31 mouse cellular contexts compared by ENCODE assay signal in the genomic region with DNA sequence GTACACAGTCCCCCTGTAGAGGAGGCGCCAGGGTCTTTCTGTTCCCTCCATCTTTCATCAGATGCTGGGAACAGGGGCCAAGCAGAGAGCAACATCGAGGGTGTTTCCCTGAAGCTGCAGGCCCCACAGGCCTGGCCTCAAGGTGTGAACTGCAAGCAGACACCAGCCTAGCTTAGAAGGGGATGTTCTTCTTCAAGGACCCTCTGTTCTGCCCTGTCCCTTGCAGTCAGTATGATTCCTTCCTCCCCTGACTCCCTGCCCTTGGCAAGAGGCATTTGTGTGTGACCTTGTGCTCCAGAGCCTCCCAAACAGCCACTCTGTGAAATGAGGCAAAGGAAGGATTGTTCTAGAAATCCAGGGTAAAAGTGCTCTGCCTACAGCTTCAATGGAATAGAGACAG. TPM values are rescaled to one million over a fixed set of nuclear protein-coding genes. Genes with fewer than 3 reads are reported as not detected.
DNase-seq lines count a peak whose midpoint lies in the region; ATAC-seq and TF ChIP-seq lines count a peak whose summit lies in the region.
"Had no signal": no experiment of that assay in that cellular context is flagged by ENCODE, and none has a peak within 500 bp of the region (broad histone marks: within the 10 kb centered on the region; RNA-seq: fewer than 3 reads in every experiment).

No protein-coding gene starts in this region.

- H3K36me3 ChIP-seq in midbrain, embryonic 11.5 days (ENCODE audit: control insufficient read depth, insufficient read depth, low read length), result no peaks in the 10 kb centered on the region
- no peaks in the 10 kb centered on the region for H3K36me3 ChIP-seq in midbrain, embryonic 16.5 days (ENCODE audit: control insufficient read depth, insufficient read depth, low read length)
- H3K36me3 ChIP-seq in thymus, adult 2 months (ENCODE audit: control insufficient read depth, insufficient read depth, low read length), result no peaks in the 10 kb centered on the region
- H3K36me3 ChIP-seq: forebrain, embryonic 10.5 days; G1E; heart, embryonic 10.5 days; heart, embryonic 13.5 days had no signal

- TF ChIP-seq POLR2A in thymus, adult 2 months (IDR thresholded peaks at IDR 0.05; ENCODE audit: control insufficient read depth, extremely low read depth, insufficient read depth, low read length, poor library complexity), result no peak

- ATAC-seq in midbrain, embryonic 11.5 days (ENCODE audit: low FRiP score), result no peak
- ATAC-seq in midbrain, embryonic 16.5 days, result no peak
- ATAC-seq: forebrain, embryonic 13.5 days; forebrain, embryonic 16.5 days; hindbrain, postnatal 0 days; inflammation-experienced regulatory T-cells, adult 6 months; Patski had no signal

- DNase-seq in adrenal gland, adult 2 months, result peak; percentile 39
- DNase-seq in adrenal gland, adult 18-20 months (ENCODE audit: low spot score in 2 of 2), result no peak
- DNase-seq in midbrain, embryonic 11.5 days (ENCODE audit: low spot score, missing footprints), result peak; percentile 70
- peak; percentile 18 for DNase-seq in adrenal gland, postnatal 10 days
- peak; percentile 34 to 46 for DNase-seq in adrenal gland, postnatal 36 days
- no peak for DNase-seq in thymus, adult 2 months
- DNase-seq in right cerebral cortex, postnatal 4 days, result no peak
- DNase-seq: B cell, adult 2 months; cerebellum, adult 18-20 months; cerebellum, adult 9-10 months; cerebellum, postnatal 14 days; gastrocnemius, postnatal 10 days; gastrocnemius, postnatal 36 days; heart, adult 2 months; heart, postnatal 14 days; heart, postnatal 4 days had no signal

- no peak overlapping the region for H3K4me2 ChIP-seq in midbrain, embryonic 11.5 days
- H3K4me2 ChIP-seq in midbrain, embryonic 16.5 days (ENCODE audit: low read length), result no peak overlapping the region
- H3K4me2 ChIP-seq: forebrain, embryonic 13.5 days; heart, embryonic 13.5 days; hindbrain, embryonic 14.5 days had no signal

- H3K27me3 ChIP-seq in midbrain, embryonic 11.5 days (ENCODE audit: control insufficient read depth, insufficient read depth, low read length), result no peaks in the 10 kb centered on the region
- H3K27me3 ChIP-seq in midbrain, embryonic 16.5 days (ENCODE audit: control insufficient read depth, insufficient read depth, low read depth, low read length), result no peaks in the 10 kb centered on the region
- no peaks in the 10 kb centered on the region for H3K27me3 ChIP-seq in thymus, adult 2 months (ENCODE audit: control insufficient read depth, insufficient read depth, low read length)
- H3K27me3 ChIP-seq: CH12.LX had no signal

- no peak overlapping the region for H3K4me3 ChIP-seq in midbrain, embryonic 11.5 days (ENCODE audit: low read depth, low read length)
- no peak overlapping the region for H3K4me3 ChIP-seq in midbrain, embryonic 16.5 days (ENCODE audit: low read depth, low read length)
- no peak overlapping the region for H3K4me3 ChIP-seq in thymus, adult 2 months (ENCODE audit: control insufficient read depth, insufficient read depth, low read length)
- H3K4me3 ChIP-seq: forebrain, embryonic 10.5 days; forebrain, embryonic 13.5 days; heart, adult 2 months; heart, embryonic 10.5 days; heart, embryonic 13.5 days had no signal

- no peaks in the 10 kb centered on the region for H3K4me1 ChIP-seq in midbrain, embryonic 11.5 days (ENCODE audit: control insufficient read depth, insufficient read depth, low read length)
- no peaks in the 10 kb centered on the region for H3K4me1 ChIP-seq in midbrain, embryonic 16.5 days (ENCODE audit: control insufficient read depth, insufficient read depth, low read length)
- H3K4me1 ChIP-seq in thymus, adult 2 months (replicated peaks; ENCODE audit: control insufficient read depth, insufficient read depth, low read length), result no peaks in the 10 kb centered on the region
- H3K4me1 ChIP-seq: forebrain, embryonic 13.5 days; heart, embryonic 10.5 days; heart, embryonic 13.5 days had no signal

- WGBS in midbrain, embryonic 11.5 days, result 82% methylated on average over 2 of the region's 2 CpGs
- 86% methylated on average over 2 of the region's 2 CpGs for WGBS in midbrain, embryonic 16.5 days
- WGBS in thymus, adult 2 months, result 78% methylated on average over 2 of the region's 2 CpGs

- H3K9me3 ChIP-seq in midbrain, embryonic 11.5 days (ENCODE audit: control insufficient read depth, low read length), result no peaks in the 10 kb centered on the region
- H3K9me3 ChIP-seq in midbrain, embryonic 16.5 days (replicated peaks; ENCODE audit: control insufficient read depth, low read length, poor library complexity, severe bottlenecking), result no peaks in the 10 kb centered on the region
- H3K9me3 ChIP-seq: forebrain, embryonic 10.5 days; forebrain, embryonic 13.5 days; heart, embryonic 10.5 days; heart, embryonic 13.5 days had no signal

- TF ChIP-seq CTCF in thymus, adult 2 months (IDR thresholded peaks at IDR 0.05; ENCODE audit: borderline replicate concordance, control insufficient read depth, extremely low read depth, insufficient read depth, low read length, poor library complexity), result no peak

- H3K9ac ChIP-seq in midbrain, embryonic 11.5 days (ENCODE audit: low read length), result no peak overlapping the region
- H3K9ac ChIP-seq in midbrain, embryonic 16.5 days (ENCODE audit: low read depth, low read length), result no peak overlapping the region
- H3K9ac ChIP-seq: forebrain, embryonic 13.5 days; heart, embryonic 13.5 days; hindbrain, embryonic 14.5 days had no signal

- H3K27ac ChIP-seq in midbrain, embryonic 11.5 days (ENCODE audit: low read depth, low read length), result no peak overlapping the region
- no peak overlapping the region for H3K27ac ChIP-seq in midbrain, embryonic 16.5 days (ENCODE audit: low read length)
- no peak overlapping the region for H3K27ac ChIP-seq in thymus, adult 2 months (ENCODE audit: control insufficient read depth, insufficient read depth, low read length)
- H3K27ac ChIP-seq: forebrain, embryonic 10.5 days; forebrain, embryonic 13.5 days; heart, adult 2 months; heart, embryonic 10.5 days; heart, embryonic 13.5 days; hindbrain, embryonic 14.5 days; hindbrain, postnatal 0 days had no signal

RNA-seq across cellular contexts. Expression of a gene that starts 34.8 kb away (rescaled TPM):
- total RNA-seq in adrenal gland, adult 2 months (2021), result 1 to 10 TPM in 1 of 2 experiments, not detected in 1; 2.6 TPM
- polyA plus RNA-seq in adrenal gland, adult 2 months (2012; rRNA removed), result 0.36 TPM in 1 of 2 replicates, not detected in the other
- total RNA-seq in adrenal gland, adult 18-20 months (2021), result under 1 TPM in 1 of 2 experiments, not detected in 1; 0.96 TPM
- polyA plus RNA-seq in midbrain, embryonic 11.5 days (2014; fragmentation: Nextera tagmentation; extraction: Ambion mirVana), result 0.15 TPM in 1 of 2 replicates, not detected in the other
- 0.16 TPM in 1 of 2 replicates, not detected in the other for polyA plus RNA-seq in midbrain, embryonic 16.5 days (2015; fragmentation: Nextera tagmentation; extraction: Ambion mirVana)
- 10 to 100 TPM; 25.9 to 64.4 TPM for total RNA-seq in adrenal gland, postnatal 10 days (2021)
- total RNA-seq in adrenal gland, postnatal 36 days (2021), result 1 to 10 TPM in 1 of 2 experiments, not detected in 1; 1.1 TPM
- polyA plus RNA-seq in thymus, adult 2 months (2012; rRNA removed), result 0.36 and 0.87 TPM in 2 replicates
- total RNA-seq: CH12.LX; G1E; gastrocnemius, postnatal 36 days; granulocyte monocyte progenitor cell, adult 5-6 weeks had no signal
- polyA plus RNA-seq: embryonic facial prominence, embryonic 11.5 days; embryonic facial prominence, embryonic 14.5 days; forebrain, embryonic 10.5 days; forebrain, embryonic 13.5 days; forebrain, embryonic 16.5 days; G1E; inflammation-experienced regulatory T-cells, adult 6 months; Patski had no signal

Comparison
In these comparisons a context has a peak if more than half of its experiments do, and no peak if none do; other contexts are left out.
1. DNase-seq: peak in adrenal gland, adult 2 months (single experiment), midbrain, embryonic 11.5 days (single experiment), adrenal gland, postnatal 10 days (single experiment) and adrenal gland, postnatal 36 days (2 of 2); none in adrenal gland, adult 18-20 months (0 of 2), thymus, adult 2 months (single experiment) and right cerebral cortex, postnatal 4 days (single experiment).
2. RNA of a gene that starts 34.8 kb away (total RNA-seq): 25.9 to 64.4 TPM in adrenal gland, postnatal 10 days; 2.6 TPM in adrenal gland, adult 2 months, 1.1 TPM in adrenal gland, postnatal 36 days and 0.96 TPM in adrenal gland, adult 18-20 months; every median in the first group is over 4 times any median in the second.